Mouse (Mus musculus): ENCODE data around the gene Tanc1.

GRCm38 (mm10) chr2:59628057-59628901 is 16.4 kb downstream of the Tanc1 start:
- TF ChIP-seq CTCF (IDR thresholded peaks at IDR 0.05; ENCODE audit: low read depth) (no peak), EP300 (IDR thresholded peaks at IDR 0.05; ENCODE audit: low read depth) (no peak)
